Mouse (Mus musculus) cerebral cortex, adult 2 months (tissue): ENCODE measurements around the gene Arfgap3.

Source experiments
- WGBS: fragments of 180-500 bp; shearing (Covaris S2); methylation state at CpG from one replicate; pipeline ENCODE4 v1.1.7; 2018; 5-methylcytosine and 5-hydroxymethylcytosine counted together

The Arfgap3 gene

DNA sequence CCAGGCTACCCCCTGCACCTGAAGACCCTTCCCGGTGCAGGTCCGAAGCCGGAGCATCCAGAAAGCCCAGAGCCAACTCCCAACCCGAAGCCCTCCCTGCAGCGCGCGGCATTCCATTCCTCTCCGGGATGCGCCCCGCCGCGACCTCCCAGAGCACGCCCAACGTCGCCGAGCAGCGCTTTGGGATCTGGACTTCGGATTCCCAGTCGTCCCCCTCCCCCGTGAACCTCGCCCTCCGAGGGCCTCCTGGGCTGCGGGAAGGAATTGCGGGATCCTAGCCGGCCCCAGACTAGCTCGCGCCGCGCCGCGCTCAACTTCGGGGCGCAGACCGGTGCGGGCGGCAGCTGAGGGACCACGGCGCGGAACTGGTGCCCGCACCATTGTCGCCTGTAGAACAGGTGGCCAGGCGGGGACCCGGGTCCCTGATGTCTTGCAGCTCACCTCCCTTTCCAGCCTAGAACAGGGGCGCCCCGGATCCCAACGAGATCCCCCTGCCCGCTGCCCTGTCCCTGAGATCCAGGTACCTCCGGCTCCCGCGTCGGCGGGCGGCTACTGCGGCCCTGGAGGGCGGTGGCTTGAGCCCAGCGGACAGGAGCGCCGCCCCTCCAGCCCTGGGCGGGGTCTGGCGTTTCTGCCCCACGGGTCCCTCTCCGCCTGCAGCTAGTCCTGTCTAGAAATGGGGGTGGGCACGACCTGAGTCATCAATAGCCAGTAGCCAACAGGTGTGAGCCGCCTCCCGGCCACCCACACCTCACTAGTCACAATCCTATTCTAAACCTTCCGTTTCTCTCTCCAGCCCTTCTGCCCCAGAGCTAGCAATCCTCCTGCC lies 98.7 kb downstream of the Arfgap3 start, which contains the start of gene A4galt:
Gene A4galt, minus strand, starts transcription at position 599 of the 829 bp plus-strand sequence.
- WGBS = 2% methylated on average over 57 of the region's 66 CpGs

DNA sequence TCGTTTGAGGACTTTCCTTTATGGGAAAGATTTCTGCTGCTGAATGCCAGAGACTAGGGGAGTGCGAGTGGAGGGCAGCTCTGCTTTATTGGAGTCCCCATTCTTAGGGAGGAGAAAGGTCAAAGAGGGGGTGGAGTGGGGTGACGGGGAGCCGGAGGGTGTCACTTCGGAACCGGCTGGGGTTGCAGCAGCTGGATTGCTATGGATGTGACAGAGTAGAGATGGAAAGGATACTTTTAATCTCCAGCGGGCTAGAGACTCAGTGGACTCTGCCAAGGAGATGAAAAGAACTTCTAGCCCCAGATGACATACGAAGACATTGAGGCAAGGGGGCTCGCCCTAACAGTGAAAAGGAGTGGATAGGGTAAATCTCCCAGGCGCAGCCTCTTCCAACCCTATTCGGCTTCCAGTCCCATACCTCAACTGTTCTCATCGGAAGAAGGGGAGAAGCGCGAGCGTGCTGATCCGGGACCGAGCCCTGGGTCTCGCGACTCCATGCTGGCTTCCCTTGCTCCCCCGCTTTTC lies 99.3 kb downstream of the Arfgap3 start:
- WGBS = 4% methylated on average over 20 of the region's 20 CpGs
